In the genomic region with DNA sequence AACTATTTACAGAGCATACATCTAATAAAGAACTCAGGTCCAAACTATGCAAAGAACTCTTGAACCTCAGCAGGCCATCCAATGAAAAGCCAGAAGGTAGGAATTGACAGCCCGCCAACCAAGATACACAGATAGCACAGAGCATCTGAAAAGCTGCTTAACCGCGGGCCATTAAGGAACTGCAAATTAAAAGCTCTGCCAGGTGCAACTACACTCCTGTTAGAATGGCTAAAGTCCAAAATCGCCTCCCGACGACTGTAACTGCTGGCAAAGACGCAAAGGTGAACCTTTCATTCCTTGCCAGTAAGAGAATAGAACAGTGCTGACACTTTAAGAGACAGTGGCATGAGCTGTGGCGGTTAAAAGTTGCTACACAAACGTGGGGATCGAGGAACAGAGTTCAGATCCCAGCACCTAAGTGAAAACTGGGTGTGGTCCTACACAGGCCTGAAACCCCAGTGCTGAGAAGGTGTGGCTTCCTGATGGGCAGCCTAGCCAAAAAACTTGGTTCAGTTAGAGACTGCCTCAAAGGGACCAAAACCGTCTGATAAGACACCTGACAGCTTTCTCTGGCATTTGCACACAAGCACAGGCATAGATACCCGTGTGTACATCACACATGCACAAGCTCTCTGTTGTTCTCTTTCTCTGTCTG, we compare ENCODE assay signal across 15 mouse cellular contexts. TPM values are rescaled to one million over a fixed set of nuclear protein-coding genes. Genes with fewer than 3 reads are reported as not detected.
DNase-seq lines count a peak whose midpoint lies in the region; ATAC-seq lines count a peak whose summit lies in the region.
"Had no signal": no experiment of that assay in that cellular context is flagged by ENCODE, and none has a peak within 500 bp of the region (broad histone marks: within the 10 kb centered on the region; RNA-seq: fewer than 3 reads in every experiment).

No protein-coding gene starts in this region.

- 41% methylated on average over 12 of the region's 12 CpGs for WGBS in liver, embryonic 12.5 days (ENCODE audit: insufficient replicate concordance)
- WGBS in neural tube, embryonic 15.5 days = 69% methylated on average over 12 of the region's 12 CpGs

- H3K36me3 ChIP-seq in liver, embryonic 12.5 days = no peaks in the 10 kb centered on the region
- no peaks in the 10 kb centered on the region for H3K36me3 ChIP-seq in neural tube, embryonic 15.5 days

- no peak overlapping the region for H3K4me2 ChIP-seq in liver, embryonic 12.5 days
- no peak overlapping the region for H3K4me2 ChIP-seq in neural tube, embryonic 15.5 days
- H3K4me2 ChIP-seq: forebrain, embryonic 13.5 days had no signal

- H3K27me3 ChIP-seq in liver, embryonic 12.5 days (replicated peaks) = no peaks in the 10 kb centered on the region
- no peaks in the 10 kb centered on the region for H3K27me3 ChIP-seq in neural tube, embryonic 15.5 days (replicated peaks)
- H3K27me3 ChIP-seq: forebrain, embryonic 13.5 days had no signal

- peak; percentile 59 for DNase-seq in kidney, adult 9 months
- no peak for DNase-seq in kidney, postnatal 10 days
- peak; percentile 54 for DNase-seq in induced T-regulatory cell, adult 2 months (ENCODE audit: low read depth)
- peak; percentile 68 for DNase-seq in thymus, postnatal 14 days
- DNase-seq in frontal cortex, postnatal 10 days (ENCODE audit: low spot score in 2 of 2) = no peak
- no peak for DNase-seq in right cerebral cortex, postnatal 36 days (ENCODE audit: low spot score in 2 of 2)
- DNase-seq: adrenal gland, adult 8-10 months; cerebellum, adult 8-10 months; heart, adult 2 months; midbrain, embryonic 14.5 days; right cerebral cortex, postnatal 25 days had no signal

- no peaks in the 10 kb centered on the region for H3K9me3 ChIP-seq in liver, embryonic 12.5 days (replicated peaks)
- no peaks in the 10 kb centered on the region for H3K9me3 ChIP-seq in neural tube, embryonic 15.5 days (replicated peaks)
- H3K9me3 ChIP-seq: forebrain, embryonic 13.5 days had no signal

- H3K9ac ChIP-seq in liver, embryonic 12.5 days = no peak overlapping the region
- no peak overlapping the region for H3K9ac ChIP-seq in neural tube, embryonic 15.5 days (replicated peaks)
- H3K9ac ChIP-seq: forebrain, embryonic 13.5 days had no signal

- H3K4me1 ChIP-seq in liver, embryonic 12.5 days = peaks cover 20% of the 10 kb centered on the region
- no peaks in the 10 kb centered on the region for H3K4me1 ChIP-seq in neural tube, embryonic 15.5 days

- H3K4me3 ChIP-seq in liver, embryonic 12.5 days = no peak overlapping the region
- H3K4me3 ChIP-seq in neural tube, embryonic 15.5 days (replicated peaks) = no peak overlapping the region
- H3K4me3 ChIP-seq: forebrain, embryonic 13.5 days; heart, adult 2 months had no signal

- H3K27ac ChIP-seq in liver, embryonic 12.5 days = no peak overlapping the region
- no peak overlapping the region for H3K27ac ChIP-seq in neural tube, embryonic 15.5 days (replicated peaks)
- H3K27ac ChIP-seq: forebrain, embryonic 13.5 days; heart, adult 2 months; hindbrain, postnatal 0 days had no signal

- peak; percentile 47; the same call in 1 of the 2 replicates for ATAC-seq in liver, embryonic 12.5 days
- ATAC-seq in neural tube, embryonic 15.5 days (ENCODE audit: low FRiP score) = no peak
- ATAC-seq: forebrain, embryonic 13.5 days; hindbrain, postnatal 0 days had no signal

RNA-seq across cellular contexts. Expression of gene Rcbtb2, which starts 10.5 kb away (rescaled TPM):
- 27.9 and 28.9 TPM in 2 replicates for polyA plus RNA-seq in liver, embryonic 12.5 days (2016; fragmentation: Nextera tagmentation; extraction: Ambion mirVana)
- polyA plus RNA-seq in neural tube, embryonic 15.5 days (2015; fragmentation: Nextera tagmentation; extraction: Ambion mirVana) = 56.8 and 63.3 TPM in 2 replicates

Comparison
In these comparisons a context has a peak if more than half of its experiments do, and no peak if none do; other contexts are left out.
1. DNase-seq: peak in kidney, adult 9 months (single experiment), induced T-regulatory cell, adult 2 months (single experiment) and thymus, postnatal 14 days (single experiment); none in kidney, postnatal 10 days (single experiment), frontal cortex, postnatal 10 days (0 of 2) and right cerebral cortex, postnatal 36 days (0 of 2).